Mouse (Mus musculus) ES-E14 (cell line): ENCODE measurements around the gene Ptges3l.

Experiments used
- CHD2 ChIP-seq: IDR thresholded peaks from 2 replicates; pipeline ENCODE4 v1.6.1; 2014; ENCODE audit warnings: mild to moderate bottlenecking, low read depth, low read length, inconsistent platforms
- HCFC1 ChIP-seq: IDR thresholded peaks from 2 replicates; pipeline ENCODE4 v1.6.1; 2012; ENCODE audit warnings: low read length, inconsistent platforms, borderline replicate concordance; ENCODE audit not compliant: insufficient read depth
- MAFK ChIP-seq: IDR thresholded peaks from 2 replicates; pipeline ENCODE4 v1.6.1; 2014; ENCODE audit warnings: mild to moderate bottlenecking, low read depth, low read length, inconsistent platforms; ENCODE audit not compliant: insufficient read depth
- ZC3H11A ChIP-seq: IDR thresholded peaks from 2 replicates; pipeline ENCODE4 v1.6.1; 2012; ENCODE audit warnings: low read depth, mild to moderate bottlenecking, inconsistent platforms, low read length, borderline replicate concordance
- ZNF384 ChIP-seq: IDR thresholded peaks from 2 replicates; pipeline ENCODE4 v1.6.1; 2012; ENCODE audit warnings: low read depth, low read length, inconsistent platforms

DNA sequence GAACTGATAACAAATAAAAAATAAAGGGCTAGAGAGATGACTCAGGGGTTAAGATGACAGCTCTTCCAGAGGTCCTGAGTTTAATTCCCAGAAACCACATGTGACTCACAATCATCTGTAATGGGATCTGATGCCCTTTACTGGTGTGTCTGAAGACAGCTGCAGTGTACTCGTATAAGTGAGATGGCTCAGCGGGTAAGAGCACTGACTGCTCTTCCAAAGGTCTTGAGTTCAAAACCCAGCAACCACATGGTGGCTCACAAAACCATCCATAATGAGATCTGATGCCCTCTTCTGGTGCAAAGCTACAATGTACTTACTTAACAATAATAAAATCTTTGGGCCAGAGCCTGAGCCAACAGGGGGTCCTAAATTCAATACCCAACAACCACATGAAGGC is 9.8 kb downstream of the Ptges3l start:
- TF ChIP-seq MAFK = no peak
- TF ChIP-seq CHD2 = no peak
- no peak for TF ChIP-seq HCFC1
- TF ChIP-seq ZNF384 = no peak
- TF ChIP-seq ZC3H11A = no peak
